Mouse (Mus musculus): ENCODE data around the gene Lrriq3.

- TF ChIP-seq POLR2A (IDR thresholded peaks at IDR 0.05; ENCODE audit: control insufficient read depth in 1 of 2, insufficient read depth in 1 of 2, low read depth in 1 of 2, low read length in 2 of 2, poor library complexity in 1 of 2) (no peak), GATA1 (IDR thresholded peaks at IDR 0.05; ENCODE audit: low read depth, low read length) (no peak), TCF12 (IDR thresholded peaks at IDR 0.05; ENCODE audit: low read depth, low read length) (no peak)
Observed at GRCm38 (mm10) chr3:155188857-155189256, 95.6 kb downstream of the Lrriq3 start.
